Mouse (Mus musculus): Measurements from ENCODE around the gene Mamdc2.
A peak's percentile ranks its signal among the peaks of the same experiment; 100 is the strongest.
"Not testable (repeated sequence)": the region's sequence is repeated elsewhere in the genome, so short reads cannot be mapped to it uniquely, and the experiment has no call there.

The Mamdc2 gene

DNA sequence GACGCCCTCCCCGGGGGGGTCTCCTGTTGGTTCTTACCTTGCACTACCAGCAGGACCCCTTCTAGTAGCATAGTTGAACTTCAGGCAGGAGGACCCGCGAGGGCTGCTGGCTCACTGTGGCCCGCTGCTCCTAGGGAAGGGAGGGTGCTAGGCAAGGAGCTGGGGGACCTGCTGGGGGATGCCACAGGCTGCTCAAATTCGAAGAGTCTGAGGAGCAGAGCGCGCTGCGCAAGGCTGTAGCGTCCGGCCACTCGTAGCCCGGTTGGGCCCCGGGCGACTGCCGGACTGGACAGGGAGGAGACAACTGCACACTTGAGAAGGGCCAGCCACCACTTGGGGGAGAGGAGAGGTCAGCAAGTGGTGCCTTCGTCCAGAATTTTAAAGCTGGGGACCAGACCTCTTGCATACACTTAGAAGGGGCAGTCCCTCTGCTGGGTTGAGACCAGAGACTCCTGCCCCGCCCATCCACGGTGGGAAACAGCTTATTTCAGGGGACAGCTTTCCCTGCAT, at the start of gene Mamdc2:
Mamdc2 (minus strand) TSS at position 455 of the 510 bp plus-strand sequence.
- DNase-seq = peak; percentile 18

DNA sequence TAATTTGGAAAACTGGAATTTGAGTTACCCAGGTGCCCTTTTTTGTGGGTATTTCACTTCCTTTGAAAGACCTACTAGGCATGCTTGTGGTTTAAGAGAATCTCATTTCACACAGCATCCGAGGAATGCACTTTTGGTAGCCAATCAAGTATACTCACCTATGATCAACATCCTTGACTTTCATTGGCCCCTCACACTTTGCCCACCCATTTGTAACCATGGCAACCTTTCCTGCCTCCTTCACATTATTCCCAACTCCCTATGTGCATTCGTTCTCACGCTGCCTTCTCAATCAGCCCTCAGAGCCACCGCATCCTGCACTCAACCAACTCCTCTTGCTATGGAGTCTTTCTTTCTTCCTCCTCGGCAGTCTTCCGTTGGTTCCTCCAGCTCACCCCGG, 49.8 kb upstream of the Mamdc2 start:
- no peak for DNase-seq

DNA sequence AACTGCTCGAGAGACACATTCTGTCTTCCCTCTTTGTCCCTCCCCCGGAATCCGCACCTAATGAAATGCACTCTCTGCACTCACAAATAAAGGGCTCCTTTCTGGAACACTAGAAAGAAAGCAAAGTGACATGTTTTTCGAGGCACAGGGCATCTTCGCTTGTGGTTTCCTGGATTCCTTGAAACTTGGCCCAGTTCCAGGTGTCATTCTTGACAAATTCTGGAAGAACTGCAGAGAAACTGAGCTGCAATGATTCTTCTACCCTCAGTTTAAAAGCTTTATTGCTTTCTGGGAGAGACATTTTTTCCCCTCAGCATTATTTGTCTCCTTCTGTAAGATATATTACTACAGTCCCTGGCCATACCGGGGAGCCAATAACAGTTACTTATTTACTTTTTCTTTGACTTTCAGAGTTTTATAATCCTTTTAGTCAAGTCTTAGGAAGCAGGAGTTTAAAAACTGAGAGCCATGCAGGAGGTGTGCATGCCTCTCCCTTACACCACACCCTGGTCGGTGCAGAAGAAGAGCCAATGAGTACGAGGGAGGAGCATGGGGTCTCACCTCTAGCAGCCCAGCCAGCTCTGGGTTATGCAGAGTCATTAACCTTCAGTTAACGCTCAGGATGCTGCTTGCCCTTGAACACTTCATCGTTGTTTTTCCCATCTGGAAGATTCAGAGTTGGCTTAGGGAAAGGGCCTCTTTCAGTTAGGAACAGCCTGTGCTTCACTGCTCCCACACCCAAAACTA, 49.1 kb upstream of the Mamdc2 start:
- no peak for DNase-seq

DNA sequence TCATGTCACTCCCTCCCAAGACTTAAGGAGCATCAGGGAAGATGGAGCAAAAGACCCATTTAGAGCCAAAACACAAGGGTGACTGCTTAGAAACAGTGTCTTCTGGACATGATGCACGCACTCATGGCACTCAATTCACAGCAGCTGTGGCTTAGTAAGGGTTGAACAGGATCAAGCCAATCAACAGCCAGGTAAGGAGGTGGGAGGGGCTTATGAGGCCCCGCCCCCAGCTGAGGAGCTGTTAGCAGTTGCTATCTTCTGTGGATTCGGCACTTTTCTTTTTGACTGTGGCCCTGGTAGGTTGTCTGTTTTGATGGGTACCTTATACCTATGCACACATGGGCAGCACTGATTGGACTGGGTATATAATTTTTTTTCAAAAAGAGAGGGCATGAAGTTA, 48.3 kb upstream of the Mamdc2 start:
- DNase-seq = no peak

DNA sequence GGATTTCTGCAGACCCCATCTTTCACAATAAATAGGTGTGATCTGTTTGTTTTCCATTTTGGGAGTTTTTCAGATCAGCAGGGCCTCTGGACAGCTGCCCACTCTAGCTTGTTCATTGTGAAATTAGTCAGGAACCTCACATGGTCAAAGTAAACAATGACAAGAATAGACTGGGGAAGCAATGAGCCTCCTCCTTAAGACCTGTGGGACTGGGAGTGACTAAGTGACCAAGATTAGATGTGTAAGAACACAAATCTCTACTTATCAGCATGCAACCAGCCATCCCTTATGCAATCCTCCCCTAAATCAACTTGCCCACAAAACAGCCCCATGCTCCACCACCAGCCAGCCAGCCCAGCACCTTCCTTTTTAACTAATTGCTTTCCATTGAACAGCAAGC, 44.4 kb upstream of the Mamdc2 start:
- no peak for DNase-seq

DNA sequence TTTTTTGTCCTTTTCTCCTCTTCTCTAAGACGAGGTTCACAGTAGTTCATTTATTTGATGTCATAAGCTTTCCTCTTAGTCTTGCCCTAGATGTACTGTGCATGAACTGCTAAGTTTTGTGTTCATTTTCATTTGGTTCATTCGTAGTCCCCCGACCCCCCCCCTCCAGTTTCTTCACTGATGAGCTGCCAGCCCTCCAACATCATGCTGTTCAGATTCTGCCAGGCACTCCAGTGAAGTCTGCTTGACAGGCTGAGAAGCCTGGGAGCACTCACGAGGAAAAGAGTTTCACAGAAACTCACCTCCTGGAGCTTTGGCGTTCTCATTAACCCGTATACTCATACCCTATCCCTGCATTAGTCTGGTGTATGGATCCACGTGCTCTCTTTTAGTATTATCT, 42.5 kb upstream of the Mamdc2 start:
- not testable (repeated sequence) for DNase-seq

DNA sequence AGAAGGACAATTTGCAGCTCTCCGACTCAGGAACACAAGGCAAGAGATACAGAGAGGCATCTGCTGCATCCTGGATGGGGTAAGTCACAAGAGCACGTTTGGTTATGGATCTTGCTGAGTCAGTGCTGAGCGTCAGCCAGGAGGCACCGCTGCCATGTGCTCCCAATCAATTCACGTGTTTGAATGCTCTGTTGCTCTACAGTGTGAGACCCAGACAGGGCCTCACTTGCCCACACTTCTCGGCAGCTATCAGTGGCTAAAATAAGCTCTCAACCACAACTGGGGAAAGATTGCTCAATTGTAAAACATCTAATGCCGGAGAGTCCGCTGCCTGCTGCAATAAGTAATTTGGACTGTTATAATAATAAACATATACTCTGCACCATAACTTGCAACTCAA, 41.5 kb upstream of the Mamdc2 start:
- DNase-seq = no peak

DNA sequence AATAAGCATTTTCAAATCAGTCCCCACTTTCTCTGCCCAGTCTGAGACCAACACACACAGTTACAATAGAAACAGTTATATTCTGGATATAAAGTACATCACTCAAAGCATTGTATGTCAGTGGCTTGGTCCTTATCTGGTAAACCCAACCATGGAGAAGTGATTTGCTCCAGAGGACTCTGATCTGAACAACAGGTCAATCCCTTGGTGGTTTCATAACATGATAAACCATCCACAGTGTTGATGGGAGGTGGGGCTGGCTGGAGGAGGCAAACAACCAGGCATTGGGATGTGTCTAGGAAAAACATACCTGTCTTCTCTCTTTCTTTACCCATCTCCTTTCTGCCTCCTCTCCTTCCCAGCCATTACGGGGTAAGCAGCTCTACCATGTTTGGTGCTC, 39.2 kb upstream of the Mamdc2 start:
- DNase-seq = no peak

DNA sequence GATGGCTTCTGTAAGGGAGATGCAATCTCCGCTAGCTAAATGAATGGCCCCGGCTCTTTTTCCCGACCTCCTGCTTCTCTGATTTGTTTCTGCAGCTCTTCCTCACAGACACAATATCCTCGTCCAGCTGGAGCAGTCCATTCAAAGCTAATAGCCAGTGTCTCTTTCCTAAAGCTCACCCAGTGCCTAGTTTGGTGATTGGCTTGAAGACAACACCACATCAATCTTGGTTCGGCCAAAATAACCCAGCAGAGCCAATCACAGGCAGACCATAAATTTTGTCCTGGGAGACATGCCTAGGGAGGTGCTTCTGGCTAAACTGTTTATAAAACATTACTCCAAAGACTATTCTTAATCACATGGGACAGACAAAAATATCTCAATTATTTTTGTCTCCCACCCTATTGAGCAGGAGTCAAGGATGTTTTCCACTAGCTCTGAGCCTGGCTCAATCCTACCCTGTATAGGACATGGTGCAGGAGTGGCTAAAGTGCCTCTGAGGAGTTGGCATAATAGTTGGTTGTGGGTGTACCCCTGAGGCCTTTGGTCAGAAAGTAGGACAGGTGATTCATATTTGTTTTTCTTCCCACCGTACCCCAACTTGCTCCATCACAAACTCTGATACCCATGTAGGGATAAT, 38.5 kb upstream of the Mamdc2 start:
- DNase-seq = no peak

DNA sequence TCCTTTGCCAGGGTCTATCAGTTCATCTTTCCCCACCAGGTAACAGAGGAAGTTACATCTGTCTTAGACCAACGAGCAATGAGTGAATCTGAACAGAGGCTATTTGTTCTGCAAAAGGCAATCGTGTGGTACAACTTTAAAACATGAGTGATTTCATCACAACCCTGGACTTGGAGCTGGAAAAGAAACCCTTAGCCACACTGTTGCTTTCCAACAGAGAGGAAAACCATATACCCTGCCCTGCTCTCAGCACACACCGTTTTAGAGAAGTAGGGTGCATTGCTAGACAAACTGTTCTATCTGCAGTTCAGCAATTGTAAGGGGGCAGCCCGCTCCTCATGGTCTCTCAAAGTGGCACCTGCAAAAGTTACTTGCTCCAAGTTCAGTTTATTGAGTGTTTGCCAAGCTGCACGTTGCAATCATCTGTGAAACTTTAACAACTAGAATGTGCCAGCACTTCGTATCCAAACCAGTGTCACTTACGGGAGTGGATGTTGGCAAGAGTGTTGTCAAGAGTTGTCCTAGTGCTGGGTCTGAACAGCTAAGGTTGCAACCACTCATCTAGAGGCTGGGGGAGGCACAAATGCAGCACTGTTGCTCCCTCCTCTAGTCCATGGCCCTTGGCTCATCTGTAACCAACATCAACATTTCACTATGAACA, 37.8 kb upstream of the Mamdc2 start:
- no peak for DNase-seq

DNA sequence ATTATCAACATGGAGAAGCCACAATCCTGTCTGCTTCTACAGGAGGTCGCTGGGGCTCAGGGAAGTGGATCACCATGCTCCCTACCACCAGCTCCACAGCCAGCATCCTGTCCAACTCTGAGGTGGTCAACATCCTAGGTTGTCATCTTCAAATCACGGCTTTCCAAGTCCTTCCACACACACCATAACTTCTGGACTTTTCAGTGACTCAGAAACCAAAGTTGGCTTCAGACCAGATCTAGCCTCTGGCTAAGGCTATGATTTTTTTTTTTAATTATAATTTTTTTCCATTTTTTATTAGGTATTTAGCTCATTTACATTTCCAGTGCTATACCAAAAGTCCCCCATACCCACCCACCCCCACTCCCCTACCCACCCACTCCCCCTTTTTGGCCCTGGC, 34.3 kb upstream of the Mamdc2 start:
- not testable (repeated sequence) for DNase-seq

DNA sequence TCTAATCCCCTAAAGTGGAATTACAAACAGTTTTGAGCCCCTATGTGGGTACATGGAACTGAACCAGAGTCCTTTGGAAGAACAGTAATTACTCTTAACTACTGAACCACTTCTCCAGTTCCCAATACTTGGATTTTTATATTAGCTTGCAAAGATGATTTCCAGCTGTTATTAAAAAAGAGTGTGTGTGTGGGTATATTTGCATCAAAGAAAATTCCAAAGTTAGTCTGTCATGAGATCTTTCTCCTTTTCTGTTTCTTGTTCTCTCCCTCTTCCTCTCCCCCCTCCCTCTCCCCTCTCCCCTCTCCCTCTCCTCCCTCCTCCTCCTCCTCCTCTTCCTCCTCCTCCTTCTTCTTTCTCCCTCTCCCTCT, 31.3 kb upstream of the Mamdc2 start:
- DNase-seq = no peak

DNA sequence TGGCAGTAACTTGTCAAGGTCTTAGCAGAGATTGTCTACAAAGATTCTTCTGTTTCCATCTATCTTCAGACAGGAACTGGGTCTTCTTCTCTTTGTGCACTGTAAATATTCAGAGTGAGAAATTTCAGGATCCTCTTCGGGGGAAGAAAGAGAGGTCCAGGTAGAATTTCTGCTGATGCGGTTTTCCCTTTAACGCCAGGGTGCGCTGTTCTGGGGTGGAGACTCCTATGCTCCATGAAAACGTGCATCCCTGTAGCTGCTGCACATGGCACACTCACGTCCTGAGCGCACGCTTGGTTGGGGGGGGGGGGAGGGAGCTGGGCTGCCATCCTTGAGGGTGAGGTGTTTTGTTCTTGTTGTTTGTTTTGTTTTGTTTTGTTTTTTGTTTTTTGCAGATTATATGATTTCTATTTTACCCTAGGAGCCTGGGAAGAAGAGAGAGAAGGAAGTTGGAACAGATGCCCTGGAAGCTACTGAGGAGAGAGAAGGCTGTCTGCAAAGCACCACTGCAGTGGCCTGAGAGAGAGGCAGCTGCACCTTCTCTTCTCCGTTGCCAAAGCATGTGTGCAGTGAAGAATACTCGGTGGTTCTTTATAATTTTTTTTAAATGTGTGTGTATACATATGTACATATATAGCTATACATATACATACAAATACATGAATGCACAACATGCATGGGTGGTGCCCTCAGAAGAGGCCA, 30.8 kb upstream of the Mamdc2 start:
- peak; percentile 39 for DNase-seq

DNA sequence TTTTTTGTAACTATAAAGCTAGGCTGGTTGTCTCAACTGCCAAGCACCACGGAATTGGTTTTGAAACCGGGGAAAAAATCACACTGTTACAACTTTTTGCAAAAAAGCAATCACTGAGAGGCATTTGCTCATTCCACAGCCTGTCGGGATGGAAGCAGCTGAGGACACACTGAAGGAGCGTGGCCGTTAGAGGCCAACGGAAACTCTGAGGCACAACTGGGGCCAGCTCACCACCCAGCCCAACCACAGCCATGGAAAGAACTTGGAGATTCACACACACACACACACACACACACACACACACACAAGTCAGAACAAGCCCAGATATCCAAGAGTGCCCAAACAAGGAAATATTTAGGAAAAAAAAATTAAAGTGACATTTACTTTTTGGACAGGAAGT, 29.6 kb upstream of the Mamdc2 start:
- DNase-seq = no peak

DNA sequence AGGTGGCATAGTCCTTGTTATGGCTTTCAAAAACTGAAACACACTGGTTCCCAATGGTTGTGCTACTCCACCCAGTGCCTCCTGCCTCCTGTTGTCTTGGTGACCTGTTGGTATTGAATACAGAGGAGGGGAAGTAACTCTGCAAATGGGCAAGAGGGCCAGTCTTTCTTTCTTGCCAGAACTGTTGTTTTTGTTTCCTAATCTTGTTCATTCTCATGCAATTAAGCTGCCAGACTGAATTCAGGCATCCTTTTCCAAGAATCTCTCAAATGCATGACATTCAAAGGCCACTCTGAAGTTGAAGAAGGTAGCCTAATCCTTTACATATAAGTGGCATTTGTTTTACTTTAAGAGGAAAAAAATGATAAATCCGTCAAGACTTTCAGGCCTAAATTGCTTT, 19.6 kb upstream of the Mamdc2 start:
- no peak for DNase-seq

DNA sequence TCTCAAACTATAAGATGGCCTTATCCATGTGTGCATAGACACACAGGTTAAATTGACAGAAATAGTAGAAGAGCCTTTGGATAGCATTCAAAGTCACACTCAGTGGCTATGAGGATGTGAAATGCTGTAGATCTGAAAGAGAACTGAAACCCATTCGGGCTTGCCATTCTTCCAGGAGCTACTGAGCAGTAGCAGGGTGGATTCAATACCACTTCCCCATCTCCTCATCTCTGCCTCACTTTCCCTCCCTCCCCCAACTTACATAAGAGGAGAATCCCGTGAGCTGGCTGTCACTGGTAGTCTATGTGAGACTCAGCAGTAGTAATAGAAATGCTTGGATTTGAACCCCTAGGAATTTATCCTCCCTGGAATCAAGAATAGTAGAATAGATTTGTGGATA, 18.8 kb upstream of the Mamdc2 start:
- no peak for DNase-seq

DNA sequence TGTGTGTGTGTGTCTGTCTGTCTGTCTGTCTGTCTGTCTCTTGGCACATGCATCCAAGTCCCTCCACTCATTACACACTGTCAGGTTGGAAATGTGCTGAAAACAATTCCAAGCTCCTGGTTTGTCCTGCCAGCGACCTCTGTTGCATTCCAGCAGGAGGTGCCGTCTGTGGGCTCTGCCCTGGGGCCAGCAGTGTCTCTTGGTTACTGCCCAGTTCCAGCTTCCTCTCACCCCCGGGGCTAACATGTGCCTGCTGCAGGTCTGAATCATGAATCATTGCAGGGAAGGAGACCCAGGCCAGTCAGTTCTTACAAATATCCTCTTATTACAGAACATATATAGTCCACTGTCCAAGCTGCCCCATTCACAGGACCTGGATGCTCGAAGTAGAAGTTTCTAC, 9.2 kb upstream of the Mamdc2 start:
- no peak for DNase-seq

DNA sequence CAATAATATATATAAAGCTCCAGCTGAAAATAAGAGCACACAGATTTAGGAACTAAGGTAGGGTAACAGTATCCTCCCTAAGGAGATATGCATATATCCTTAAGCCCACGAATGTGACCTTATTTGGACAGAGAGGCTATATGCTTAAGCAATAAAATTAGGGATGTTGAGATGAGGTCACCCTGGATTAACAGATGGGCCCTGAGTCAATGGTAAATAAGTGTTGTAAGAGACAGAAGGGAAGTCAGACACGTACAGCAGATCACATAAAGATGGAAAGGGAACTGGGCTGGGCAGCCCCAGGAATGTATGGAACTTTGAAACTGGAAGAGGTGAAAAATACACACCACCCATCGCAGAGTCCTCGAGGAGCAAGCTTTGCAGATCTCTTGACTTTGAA, 3.1 kb upstream of the Mamdc2 start:
- no peak for DNase-seq

DNA sequence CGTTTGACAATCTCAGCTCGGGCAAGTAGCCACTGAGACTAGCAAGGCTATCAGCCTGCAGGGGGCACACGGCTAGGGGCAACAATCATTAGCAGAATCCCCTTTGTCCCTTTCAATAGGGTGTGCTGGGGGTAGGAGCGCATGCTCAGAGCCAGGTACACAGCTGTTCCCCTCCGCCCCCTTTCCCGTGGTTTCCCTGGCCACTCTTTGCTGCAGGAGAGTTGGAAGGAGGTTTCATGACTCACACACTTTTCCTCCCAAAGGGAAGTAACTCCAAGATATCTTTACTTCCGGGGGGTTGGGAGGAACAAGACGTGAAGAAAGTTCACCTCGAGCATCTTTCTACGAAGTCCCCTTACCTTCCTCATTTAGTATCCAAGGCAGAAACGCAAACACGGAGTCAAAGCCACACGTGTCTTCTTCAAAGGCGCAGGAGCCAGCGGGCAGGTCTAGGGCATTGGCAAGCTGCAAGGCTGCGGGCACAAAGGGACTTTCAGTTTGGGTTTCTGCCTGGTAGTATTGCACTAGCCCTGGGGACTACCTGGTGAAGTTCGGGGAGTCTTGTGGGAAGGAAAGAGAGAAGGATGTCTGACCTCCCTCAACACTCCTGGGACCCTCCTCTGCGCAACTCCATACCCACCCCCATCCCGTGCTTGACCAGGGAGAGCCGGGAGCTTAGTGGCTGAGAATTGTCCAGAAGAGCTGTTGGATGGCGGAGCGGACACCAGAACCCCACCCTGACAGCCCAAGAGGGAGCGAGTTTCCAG, 838 bp downstream of the Mamdc2 start:
- peak; percentile 35 for DNase-seq

DNA sequence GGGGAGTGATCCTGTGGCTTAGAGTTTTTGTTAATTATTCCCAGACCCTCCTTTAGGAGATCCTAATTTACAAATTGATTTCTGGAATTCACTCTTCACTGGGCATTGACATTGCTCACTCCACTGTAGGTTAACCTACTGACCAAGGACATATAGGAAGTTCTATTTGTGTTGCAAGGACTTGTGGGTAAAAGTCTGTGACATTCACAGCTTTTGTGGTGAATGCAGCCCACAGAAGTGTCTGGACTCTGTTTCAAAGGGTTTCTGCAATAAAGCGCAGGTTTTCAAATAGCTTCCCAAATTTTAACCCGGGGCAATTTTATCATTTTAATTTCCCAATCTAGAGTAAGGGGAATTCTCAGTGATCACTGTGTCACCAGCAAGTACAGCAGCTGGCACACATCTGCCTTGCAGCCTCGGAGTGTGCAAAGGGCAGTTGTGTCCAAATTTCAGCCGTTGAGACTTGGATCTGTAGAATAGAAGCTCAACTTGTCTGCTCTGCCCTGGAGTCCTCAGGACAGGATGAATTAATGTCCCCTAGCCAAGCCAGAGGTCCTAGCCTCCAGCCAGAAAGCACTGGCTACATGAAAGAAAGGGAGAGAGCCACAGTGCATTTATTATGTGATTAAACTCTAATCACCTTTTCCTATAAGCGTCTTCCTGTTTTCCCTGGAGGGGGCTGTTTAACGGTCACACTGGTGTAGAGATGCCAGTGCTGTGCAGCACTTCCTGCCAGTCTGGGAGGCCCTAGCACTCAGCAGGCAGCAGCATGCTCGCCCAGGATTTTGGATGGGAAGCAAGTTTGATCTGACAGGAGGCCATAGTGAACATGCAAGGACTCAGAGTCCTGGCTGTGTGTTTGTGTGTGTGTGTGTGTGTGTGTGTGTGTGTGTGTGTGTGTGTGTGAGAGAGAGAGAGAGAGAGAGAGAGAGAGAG, 3.1 kb downstream of the Mamdc2 start:
- peak; percentile 19 for DNase-seq

DNA sequence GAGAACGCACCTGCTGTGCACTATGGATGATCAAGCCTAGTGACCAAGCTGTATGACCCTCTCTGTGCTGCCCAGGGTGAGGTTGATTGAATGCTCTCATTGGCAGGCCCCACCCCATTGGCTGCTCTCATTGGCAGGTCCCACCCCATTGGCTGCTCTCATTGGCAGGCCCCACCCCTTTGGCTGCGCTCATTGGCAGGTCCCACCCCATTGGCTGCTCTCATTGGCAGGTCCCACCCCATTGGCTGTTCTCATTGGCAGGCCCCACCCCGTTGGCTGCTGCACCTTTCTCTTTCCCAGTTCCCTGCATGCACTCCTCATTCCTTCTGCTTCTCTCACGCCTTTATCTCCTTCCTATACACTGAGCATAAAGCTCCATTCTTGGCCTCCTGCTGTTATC, 12.5 kb downstream of the Mamdc2 start:
- DNase-seq = no peak

DNA sequence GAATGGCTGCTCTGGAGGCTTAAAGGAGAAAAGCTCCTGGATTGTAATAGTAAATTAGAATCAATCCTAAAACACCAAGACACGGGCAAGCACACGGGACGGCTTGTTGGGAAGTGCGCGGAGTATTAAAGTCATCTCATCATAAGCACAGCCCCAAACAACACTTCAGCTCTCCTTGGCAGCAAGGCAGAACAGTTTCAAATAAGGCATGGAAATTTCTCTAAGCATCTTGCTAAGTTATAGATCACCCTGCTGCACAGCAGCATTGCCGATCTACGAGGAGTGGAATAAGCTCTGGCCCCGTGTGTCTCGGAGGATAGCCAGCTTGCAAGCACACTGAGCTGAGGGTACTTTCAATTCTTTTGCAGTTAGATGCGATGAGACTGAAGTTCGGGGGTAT, 13.8 kb downstream of the Mamdc2 start:
- DNase-seq = no peak
